Mouse (Mus musculus): Measurements from ENCODE around the gene Sgip1.

DNA sequence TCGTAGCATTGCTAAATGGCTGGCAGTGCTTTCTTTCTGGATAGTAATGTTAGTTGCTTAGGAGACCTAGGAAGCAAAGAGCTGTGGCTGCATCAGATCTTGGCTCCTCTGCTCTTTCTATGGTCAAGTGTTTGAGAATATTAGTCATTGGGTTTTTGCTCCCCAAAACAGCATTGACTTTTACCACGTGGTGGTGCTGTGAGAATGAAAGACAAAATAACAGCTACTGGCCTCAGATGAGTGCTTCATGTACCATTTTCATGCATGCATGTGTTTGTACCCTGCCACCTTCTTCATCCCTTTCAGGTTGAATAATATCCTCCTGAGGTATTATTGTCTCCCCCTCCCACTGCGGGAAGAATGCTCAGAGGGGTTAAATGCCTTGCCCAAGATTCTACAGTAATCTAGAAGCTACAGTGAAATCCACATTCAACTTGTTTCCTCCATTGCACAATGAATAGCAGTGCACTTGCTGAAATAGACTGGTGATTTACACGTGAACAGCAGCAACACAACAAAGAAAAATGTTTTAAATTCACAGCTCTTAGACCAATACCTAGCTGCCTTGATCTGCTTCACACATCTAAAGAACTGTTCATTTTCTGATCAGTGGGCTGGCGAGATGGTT lies 172.7 kb downstream of the Sgip1 start:
- no peak for TF ChIP-seq CTCF (IDR thresholded peaks at IDR 0.05; ENCODE audit: insufficient read depth, low read length)
- TF ChIP-seq POLR2A (IDR thresholded peaks at IDR 0.05; ENCODE audit: borderline replicate concordance, extremely low read depth, low read depth, low read length), result no peak
